Mouse (Mus musculus): Measurements from ENCODE around the gene Afg1l. TPM values are rescaled to one million over a fixed set of nuclear protein-coding genes. Genes with fewer than 3 reads are reported as not detected.

Gene Afg1l
- total and polyA plus RNA-seq, 2 experiments from 2014 or later: 7.9 to 8.1 TPM

DNA sequence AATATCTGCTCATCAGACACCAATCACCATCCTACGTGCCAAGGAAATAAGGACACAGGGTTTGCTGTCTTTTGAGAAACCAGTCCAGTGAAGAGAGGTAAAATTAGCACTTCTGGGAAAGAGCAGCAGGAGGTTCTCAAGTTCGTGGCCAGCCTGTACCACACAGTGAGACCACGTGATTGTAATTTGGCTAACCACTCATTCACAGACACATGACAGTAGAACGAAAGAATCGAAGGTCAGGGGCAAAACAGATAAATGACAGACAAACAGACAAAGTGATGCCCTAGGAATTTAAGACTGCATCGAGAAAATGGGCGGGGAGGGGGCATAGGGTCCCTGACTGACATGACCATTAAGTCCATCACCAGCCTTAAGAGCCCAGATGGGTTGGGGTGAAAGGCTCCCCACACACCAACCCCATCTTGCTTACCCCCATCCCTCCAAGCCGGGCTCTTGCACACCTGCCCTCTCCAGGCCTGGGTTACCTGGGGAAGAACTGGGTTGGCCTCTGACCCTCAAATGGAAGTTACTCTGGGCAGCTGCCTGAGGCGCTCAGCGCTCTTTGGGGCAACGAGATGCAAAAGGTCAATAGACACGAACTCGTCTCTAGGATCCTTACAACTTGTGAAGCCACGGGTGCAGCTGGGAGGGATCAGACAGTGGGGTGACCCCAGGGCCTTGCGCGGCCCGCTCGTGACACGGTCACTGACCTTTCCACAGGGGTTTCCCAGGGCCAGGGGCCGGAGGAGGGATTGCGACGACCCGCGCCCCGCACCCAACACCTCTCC lies 620 bp downstream of the Afg1l start:
- no peak for DNase-seq (ENCODE audit: low spot score)

DNA sequence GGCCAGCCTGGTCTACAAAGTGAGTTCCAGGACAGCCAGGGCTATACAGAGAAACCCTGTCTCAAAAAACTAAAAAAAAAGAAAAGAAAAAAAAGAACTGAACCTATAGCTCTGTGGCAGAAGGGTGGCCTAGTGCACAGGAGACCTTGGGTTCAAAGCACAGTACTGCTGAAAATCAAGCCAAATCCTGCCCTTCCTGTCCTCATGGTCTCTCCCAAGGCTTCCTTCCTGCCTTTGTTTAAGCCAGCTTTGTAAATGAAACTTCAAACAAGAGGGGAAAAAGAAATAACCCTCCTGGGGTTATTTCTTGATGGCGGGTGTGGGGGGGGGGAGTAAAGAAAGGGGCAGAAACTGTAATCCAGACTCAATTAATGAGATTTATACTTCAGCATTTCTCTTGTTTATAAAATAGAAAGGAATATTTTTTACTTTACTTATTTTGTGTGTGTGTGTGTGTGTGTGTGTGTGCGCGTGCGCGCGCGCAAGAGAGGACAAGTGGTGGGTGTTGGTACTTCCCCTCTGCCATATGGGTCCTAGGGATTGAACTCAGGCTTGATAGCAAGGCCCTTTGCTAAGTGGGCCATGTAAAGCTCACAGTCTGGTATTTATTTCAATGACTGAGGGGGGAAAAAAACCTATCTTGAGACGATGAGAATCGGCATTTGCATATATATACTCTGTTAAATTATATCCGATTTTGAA lies 1.4 kb downstream of the Afg1l start:
- Histone ChIP-seq H3K36me3 (ENCODE audit: insufficient read depth, low read length) (no peaks in the 10 kb centered on the region), H3K4me2 (ENCODE audit: low read depth, low read length) (peak overlapping the region; percentile 78), H3K27ac (peak overlapping the region; percentile 77; the same call in 1 of the 2 replicates), H3K4me3 (ENCODE audit: low read length) (no peak overlapping the region), H3K9me3 (ENCODE audit: low read length) (no peaks in the 10 kb centered on the region), H3K9ac (replicated peaks; ENCODE audit: low read length) (no peak overlapping the region), H3K27me3 (ENCODE audit: insufficient read depth, low read length) (no peaks in the 10 kb centered on the region), H3K4me1 (ENCODE audit: insufficient read depth, low read length) (no peaks in the 10 kb centered on the region)
- DNase-seq (ENCODE audit: low spot score) (no peak), ATAC-seq (no peak)
- 0 out of 2 replicates have a peak, but pooled peaks have one; percentile 7 for TF ChIP-seq CTCF (IDR thresholded peaks at IDR 0.05; ENCODE audit: low read depth)
- 90% methylated on average over 10 of the region's 10 CpGs for WGBS

More for the DNA sequence above, 620 bp downstream of the Afg1l start:
- H3K27me3 ChIP-seq (ENCODE audit: insufficient read depth, low read length): no peaks in the 10 kb centered on the region
- H3K4me3 ChIP-seq (ENCODE audit: low read length): peak overlapping the region; percentile 65
- H3K4me1 ChIP-seq (ENCODE audit: insufficient read depth, low read length): no peaks in the 10 kb centered on the region
- H3K9ac ChIP-seq (replicated peaks; ENCODE audit: low read length): peak overlapping the region; percentile 68
- peak; percentile 50 for ATAC-seq
- H3K27ac ChIP-seq: peak overlapping the region; percentile 77
- 10% methylated on average over 25 of the region's 25 CpGs for WGBS
- no peak for TF ChIP-seq CTCF (IDR thresholded peaks at IDR 0.05; ENCODE audit: low read depth)
- H3K36me3 ChIP-seq (ENCODE audit: insufficient read depth, low read length): no peaks in the 10 kb centered on the region
- H3K9me3 ChIP-seq (ENCODE audit: low read length): no peaks in the 10 kb centered on the region
- peak overlapping the region; percentile 78 for H3K4me2 ChIP-seq (ENCODE audit: low read depth, low read length)

DNA sequence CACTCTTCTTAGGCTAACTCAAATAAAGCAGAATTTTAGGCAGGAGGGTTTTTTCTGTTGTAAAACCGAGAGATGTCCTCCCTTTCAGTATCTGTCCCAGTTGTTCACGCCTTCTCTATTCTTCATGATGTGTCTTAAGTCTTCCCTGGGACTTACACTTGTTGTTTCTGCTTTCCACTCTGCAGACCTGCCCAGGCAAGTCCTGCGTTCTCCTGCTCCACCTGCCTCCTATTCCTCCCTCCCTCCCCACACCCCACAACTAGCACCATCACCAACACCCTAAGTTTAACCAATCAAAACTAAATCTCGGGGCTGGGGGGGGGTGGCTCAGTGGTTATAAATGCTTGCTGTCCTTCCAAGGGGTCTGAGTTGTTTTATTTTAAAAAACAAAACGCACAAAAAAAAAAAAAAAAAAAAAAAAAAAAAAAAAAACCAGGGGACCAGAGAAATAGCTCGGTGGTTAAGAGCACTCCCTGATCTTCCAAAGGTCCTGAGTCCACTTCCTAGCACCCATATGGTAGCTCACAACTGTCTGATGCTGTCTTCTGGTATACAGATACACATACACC lies 3.3 kb downstream of the Afg1l start:
- no peak overlapping the region for H3K27ac ChIP-seq
- ATAC-seq (no peak), DNase-seq (ENCODE audit: low spot score) (no peak)
- 85% methylated on average over 6 of the region's 6 CpGs for WGBS
- no peak for TF ChIP-seq CTCF (IDR thresholded peaks at IDR 0.05; ENCODE audit: low read depth)
- no peaks in the 10 kb centered on the region for H3K9me3 ChIP-seq (ENCODE audit: low read length)
- no peaks in the 10 kb centered on the region for H3K27me3 ChIP-seq (ENCODE audit: insufficient read depth, low read length)
- H3K9ac ChIP-seq (replicated peaks; ENCODE audit: low read length): no peak overlapping the region
- no peaks in the 10 kb centered on the region for H3K4me1 ChIP-seq (ENCODE audit: insufficient read depth, low read length)
- H3K4me2 ChIP-seq (ENCODE audit: low read depth, low read length): no peak overlapping the region
- no peak overlapping the region for H3K4me3 ChIP-seq (ENCODE audit: low read length)
- no peaks in the 10 kb centered on the region for H3K36me3 ChIP-seq (ENCODE audit: insufficient read depth, low read length)

DNA sequence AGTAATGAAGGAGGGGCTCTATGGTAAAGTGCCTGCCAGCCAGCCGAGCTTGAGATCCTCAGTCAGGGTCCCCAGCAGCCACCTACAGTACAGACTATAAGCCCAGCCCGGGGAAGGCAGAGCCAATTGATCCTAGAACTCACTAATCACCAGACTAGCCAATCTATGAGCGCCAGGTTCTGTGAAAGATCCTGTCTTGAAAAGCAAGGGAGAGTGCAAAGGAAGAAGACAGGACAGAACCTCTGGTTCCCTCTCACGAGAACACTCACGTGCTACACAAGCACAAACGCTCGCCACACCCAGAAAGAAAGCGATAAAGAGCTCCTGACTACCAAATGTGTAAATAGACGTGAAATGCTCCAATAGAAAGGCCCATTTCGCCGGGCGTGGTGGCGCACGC lies 13.6 kb downstream of the Afg1l start:
- TF ChIP-seq CTCF (IDR thresholded peaks at IDR 0.05; ENCODE audit: low read depth): no peak
- no peak for DNase-seq (ENCODE audit: low spot score)
- ATAC-seq: no peak
- 80% methylated on average over 14 of the region's 14 CpGs for WGBS
- H3K36me3 ChIP-seq (ENCODE audit: insufficient read depth, low read length): no peaks in the 10 kb centered on the region
- H3K4me1 ChIP-seq (ENCODE audit: insufficient read depth, low read length): no peaks in the 10 kb centered on the region
- no peak overlapping the region for H3K9ac ChIP-seq (replicated peaks; ENCODE audit: low read length)
- H3K4me3 ChIP-seq (ENCODE audit: low read length): no peak overlapping the region
- no peak overlapping the region for H3K4me2 ChIP-seq (ENCODE audit: low read depth, low read length)
- no peaks in the 10 kb centered on the region for H3K27me3 ChIP-seq (ENCODE audit: insufficient read depth, low read length)
- H3K27ac ChIP-seq: no peak overlapping the region
- H3K9me3 ChIP-seq (ENCODE audit: low read length): peaks cover 2% of the 10 kb centered on the region; the same call in 1 of the 2 replicates

DNA sequence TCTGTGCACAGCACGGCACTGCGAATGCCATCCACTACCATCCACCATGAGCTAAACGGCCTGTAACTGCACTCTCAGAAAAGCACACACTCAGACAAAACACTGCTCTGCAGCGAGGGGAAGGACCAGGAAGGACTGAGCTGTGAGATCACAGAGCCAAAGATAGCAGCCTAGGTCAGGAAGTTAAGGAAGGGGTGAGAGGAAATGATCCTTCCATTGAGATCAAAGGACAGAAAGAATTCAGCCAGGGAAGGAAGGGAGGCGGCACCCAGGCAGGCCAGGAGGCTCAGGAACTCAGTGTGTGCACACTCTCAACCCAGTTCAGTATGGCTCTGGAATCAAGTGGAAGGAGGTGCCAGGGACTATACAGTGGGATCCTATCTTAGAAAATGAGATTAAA lies 14.1 kb downstream of the Afg1l start:
- ATAC-seq (no peak), DNase-seq (ENCODE audit: low spot score) (no peak)
- WGBS: 57% methylated on average over 5 of the region's 5 CpGs
- Histone ChIP-seq H3K4me1 (ENCODE audit: insufficient read depth, low read length) (no peaks in the 10 kb centered on the region), H3K27me3 (ENCODE audit: insufficient read depth, low read length) (no peaks in the 10 kb centered on the region), H3K9ac (replicated peaks; ENCODE audit: low read length) (no peak overlapping the region), H3K27ac (0 out of 2 replicates have a peak overlapping the region, but pooled peaks have one; percentile 20), H3K4me3 (ENCODE audit: low read length) (no peak overlapping the region), H3K4me2 (ENCODE audit: low read depth, low read length) (no peak overlapping the region), H3K9me3 (ENCODE audit: low read length) (peaks cover 8% of the 10 kb centered on the region), H3K36me3 (ENCODE audit: insufficient read depth, low read length) (no peaks in the 10 kb centered on the region)
- no peak for TF ChIP-seq CTCF (IDR thresholded peaks at IDR 0.05; ENCODE audit: low read depth)

DNA sequence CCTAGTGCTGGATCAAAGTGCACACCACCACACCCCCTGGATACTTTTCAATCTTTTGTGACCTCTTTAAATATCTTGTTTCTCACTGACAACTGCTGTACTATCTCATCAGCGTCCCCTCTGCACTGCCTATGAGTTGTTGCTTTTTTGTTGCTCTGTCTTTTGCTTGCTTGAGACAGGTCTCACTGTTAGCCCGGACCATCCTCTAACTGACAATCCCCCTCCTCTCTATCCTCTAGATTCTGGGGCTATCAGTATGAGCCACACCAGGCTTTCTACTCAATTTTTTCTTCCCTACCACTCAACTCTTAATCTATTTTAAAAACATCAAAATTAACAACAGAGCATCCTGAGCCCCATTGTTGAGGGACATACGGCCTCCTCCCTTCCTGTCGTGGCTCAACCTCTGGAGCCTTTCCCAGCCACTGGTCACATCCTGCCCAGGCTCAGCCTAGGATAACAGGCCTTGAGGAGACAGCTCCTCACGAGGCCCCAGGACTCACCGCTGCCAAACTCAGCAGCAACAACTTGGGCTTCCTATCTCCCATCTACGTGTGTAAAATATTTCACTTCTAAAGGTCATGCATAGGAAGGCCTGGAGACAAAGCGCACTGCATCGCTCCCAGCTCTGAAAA lies 20.7 kb downstream of the Afg1l start:
- no peak overlapping the region for H3K9ac ChIP-seq (replicated peaks; ENCODE audit: low read length)
- 75% methylated on average over 9 of the region's 9 CpGs for WGBS
- no peak overlapping the region for H3K4me3 ChIP-seq (ENCODE audit: low read length)
- H3K27ac ChIP-seq: no peak overlapping the region
- no peak overlapping the region for H3K4me2 ChIP-seq (ENCODE audit: low read depth, low read length)
- H3K4me1 ChIP-seq (ENCODE audit: insufficient read depth, low read length): no peaks in the 10 kb centered on the region
- no peak for TF ChIP-seq CTCF (IDR thresholded peaks at IDR 0.05; ENCODE audit: low read depth)
- H3K9me3 ChIP-seq (ENCODE audit: low read length): peaks cover 8% of the 10 kb centered on the region
- no peaks in the 10 kb centered on the region for H3K36me3 ChIP-seq (ENCODE audit: insufficient read depth, low read length)
- DNase-seq (ENCODE audit: low spot score) (no peak), ATAC-seq (no peak)
- H3K27me3 ChIP-seq (ENCODE audit: insufficient read depth, low read length): no peaks in the 10 kb centered on the region

All from hindbrain, postnatal 0 days (tissue).